Mouse (Mus musculus): ENCODE data around the gene Akr1b10. TPM values are rescaled to one million over a fixed set of nuclear protein-coding genes. Genes with fewer than 3 reads are reported as not detected.
A peak's percentile ranks its signal among the peaks of the same experiment; 100 is the strongest.
"Not testable (repeated sequence)": the region's sequence is repeated elsewhere in the genome, so short reads cannot be mapped to it uniquely, and the experiment has no call there.

The Akr1b10 gene
- polyA plus RNA-seq, 1 experiment, result 102 TPM

- H3K4me1 ChIP-seq (ENCODE audit: control insufficient read depth, insufficient read depth, low read length), result peaks cover 36% of the 10 kb centered on the region
- TF ChIP-seq CTCF (IDR thresholded peaks at IDR 0.05; ENCODE audit: low read depth, low read length) (no peak), POLR2A (IDR thresholded peaks at IDR 0.05; ENCODE audit: borderline replicate concordance, low read depth, low read length) (no peak)
- H3K4me3 ChIP-seq (ENCODE audit: insufficient read depth, low read length), result no peak overlapping the region
- H3K27ac ChIP-seq (ENCODE audit: insufficient read depth, low read depth, low read length), result no peak overlapping the region
These were observed 33.9 kb upstream of the Akr1b10 start for GRCm38 (mm10) chr6:34350037-34350699.

GRCm38 (mm10) chr6:34351481-34351880, 32.5 kb upstream of the Akr1b10 start:
- H3K4me1 ChIP-seq (ENCODE audit: control insufficient read depth, insufficient read depth, low read length), result peaks cover 33% of the 10 kb centered on the region
- not testable (repeated sequence) for H3K27ac ChIP-seq (ENCODE audit: insufficient read depth, low read depth, low read length); H3K4me3 ChIP-seq (ENCODE audit: insufficient read depth, low read length)

- Histone ChIP-seq H3K27ac (ENCODE audit: insufficient read depth, low read depth, low read length) (no peak overlapping the region), H3K4me3 (ENCODE audit: insufficient read depth, low read length) (no peak overlapping the region), H3K4me1 (ENCODE audit: control insufficient read depth, insufficient read depth, low read length) (peaks cover 33% of the 10 kb centered on the region)
- TF ChIP-seq CTCF (IDR thresholded peaks at IDR 0.05; ENCODE audit: low read depth, low read length) (no peak), POLR2A (IDR thresholded peaks at IDR 0.05; ENCODE audit: borderline replicate concordance, low read depth, low read length) (no peak)
These were observed 31.6 kb upstream of the Akr1b10 start for GRCm38 (mm10) chr6:34352401-34352800.

GRCm38 (mm10) chr6:34353658-34354353, 30.2 kb upstream of the Akr1b10 start, which contains the start of gene Akr1b8:
Gene Akr1b8, plus strand, starts transcription at chr6:34354119.
- H3K4me1 ChIP-seq (ENCODE audit: control insufficient read depth, insufficient read depth, low read length), result peaks cover 34% of the 10 kb centered on the region
- peak within 1 kb of the TSS; percentile 75 for H3K27ac ChIP-seq (ENCODE audit: insufficient read depth, low read depth, low read length)
- peak within 1 kb of the TSS; percentile 48 for H3K4me3 ChIP-seq (ENCODE audit: insufficient read depth, low read length)
- TF ChIP-seq CTCF (IDR thresholded peaks at IDR 0.05; ENCODE audit: low read depth, low read length) (no peak), POLR2A (IDR thresholded peaks at IDR 0.05; ENCODE audit: borderline replicate concordance, low read depth, low read length) (no peak)

- no peak for TF ChIP-seq POLR2A (IDR thresholded peaks at IDR 0.05; ENCODE audit: borderline replicate concordance, low read depth, low read length)
- TF ChIP-seq CTCF (IDR thresholded peaks at IDR 0.05; ENCODE audit: low read depth, low read length), result no peak
- H3K4me3 ChIP-seq (ENCODE audit: insufficient read depth, low read length), result peak overlapping the region; percentile 48
- 0 out of 2 replicates have a peak overlapping the region, but pooled peaks have one; percentile 2 for H3K27ac ChIP-seq (ENCODE audit: insufficient read depth, low read depth, low read length)
- H3K4me1 ChIP-seq (ENCODE audit: control insufficient read depth, insufficient read depth, low read length), result peaks cover 36% of the 10 kb centered on the region
These were observed 29.4 kb upstream of the Akr1b10 start for GRCm38 (mm10) chr6:34354354-34355348.

GRCm38 (mm10) chr6:34355349-34355747, 28.7 kb upstream of the Akr1b10 start:
- no peak overlapping the region for H3K4me3 ChIP-seq (ENCODE audit: insufficient read depth, low read length)
- TF ChIP-seq POLR2A (IDR thresholded peaks at IDR 0.05; ENCODE audit: borderline replicate concordance, low read depth, low read length) (no peak), CTCF (IDR thresholded peaks at IDR 0.05; ENCODE audit: low read depth, low read length) (no peak)
- H3K4me1 ChIP-seq (ENCODE audit: control insufficient read depth, insufficient read depth, low read length), result peaks cover 36% of the 10 kb centered on the region
- no peak overlapping the region for H3K27ac ChIP-seq (ENCODE audit: insufficient read depth, low read depth, low read length)

GRCm38 (mm10) chr6:34355841-34356240, 28.2 kb upstream of the Akr1b10 start:
- no peak overlapping the region for H3K27ac ChIP-seq (ENCODE audit: insufficient read depth, low read depth, low read length)
- TF ChIP-seq POLR2A (IDR thresholded peaks at IDR 0.05; ENCODE audit: borderline replicate concordance, low read depth, low read length) (no peak), CTCF (IDR thresholded peaks at IDR 0.05; ENCODE audit: low read depth, low read length) (no peak)
- peaks cover 33% of the 10 kb centered on the region for H3K4me1 ChIP-seq (ENCODE audit: control insufficient read depth, insufficient read depth, low read length)
- H3K4me3 ChIP-seq (ENCODE audit: insufficient read depth, low read length), result no peak overlapping the region

GRCm38 (mm10) chr6:34364217-34365136, 19.5 kb upstream of the Akr1b10 start:
- Histone ChIP-seq H3K4me1 (ENCODE audit: control insufficient read depth, insufficient read depth, low read length) (peaks cover 15% of the 10 kb centered on the region), H3K4me3 (ENCODE audit: insufficient read depth, low read length) (no peak overlapping the region), H3K27ac (ENCODE audit: insufficient read depth, low read depth, low read length) (no peak overlapping the region)
- TF ChIP-seq CTCF (IDR thresholded peaks at IDR 0.05; ENCODE audit: low read depth, low read length) (0 out of 2 replicates have a peak, but pooled peaks have one; percentile 30), POLR2A (IDR thresholded peaks at IDR 0.05; ENCODE audit: borderline replicate concordance, low read depth, low read length) (no peak)

- Histone ChIP-seq H3K4me1 (ENCODE audit: control insufficient read depth, insufficient read depth, low read length) (peaks cover 18% of the 10 kb centered on the region), H3K27ac (ENCODE audit: insufficient read depth, low read depth, low read length) (peak overlapping the region; percentile 88), H3K4me3 (ENCODE audit: insufficient read depth, low read length) (peak overlapping the region; percentile 15)
- TF ChIP-seq POLR2A (IDR thresholded peaks at IDR 0.05; ENCODE audit: borderline replicate concordance, low read depth, low read length) (no peak), CTCF (IDR thresholded peaks at IDR 0.05; ENCODE audit: low read depth, low read length) (no peak)
These were observed 16.0 kb upstream of the Akr1b10 start for GRCm38 (mm10) chr6:34367998-34368397.

Data from bone marrow macrophage, adult 2 months (primary cell).